Mouse (Mus musculus) MEL (cell line): Measurements from ENCODE around the gene Procr. TPM values are rescaled to one million over a fixed set of nuclear protein-coding genes. Genes with fewer than 3 reads are reported as not detected.

ENCODE experiments used
- DNase-seq: peaks from one replicate; pipeline ENCODE4 v3.0.0; 2011; ENCODE audit warnings: low read depth, low spot score
- H3K27ac ChIP-seq: 2 replicates; pipeline ENCODE4 v1.5.1; 2012; ENCODE audit warnings: low read depth, mild to moderate bottlenecking, control low read depth, low read length, moderate library complexity; ENCODE audit not compliant: control insufficient read depth
- H3K27me3 ChIP-seq, 2 experiments: fragments of 150-350 bp in 1 of 2; sonication (generic) in 1 of 2; 2 replicates each; pipeline ENCODE4 v1.6.1; 2012; ENCODE audit warnings: low read length in 2 of 2, mild to moderate bottlenecking in 2 of 2, improper control_type of control experiment in 1 of 2, moderate library complexity in 1 of 2; ENCODE audit not compliant: insufficient read depth in 2 of 2, control insufficient read depth in 1 of 2
- H3K36me3 ChIP-seq, 2 experiments: 2 replicates each; pipeline ENCODE4 v1.6.1; 2012 to 2014; ENCODE audit warnings: low read length in 2 of 2, improper control_type of control experiment in 1 of 2, inconsistent platforms in 1 of 2, mild to moderate bottlenecking in 1 of 2; ENCODE audit not compliant: insufficient read depth in 2 of 2, control insufficient read depth in 1 of 2
- H3K4me1 ChIP-seq, 2 experiments: fragments of 150-350 bp in 1 of 2; sonication (generic) in 1 of 2; 2 replicates each; pipeline ENCODE4 v1.6.1; 2012; ENCODE audit warnings: low read length in 2 of 2, improper control_type of control experiment in 1 of 2, mild to moderate bottlenecking in 1 of 2; ENCODE audit not compliant: insufficient read depth in 2 of 2, control insufficient read depth in 1 of 2
- H3K4me3 ChIP-seq, 2 experiments: fragments of 150-350 bp in 1 of 2; sonication (generic) in 1 of 2; 2 replicates each; pipeline ENCODE4 v1.5.1; 2012; ENCODE audit warnings: low read depth in 2 of 2, low read length in 2 of 2, mild to moderate bottlenecking in 2 of 2, moderate library complexity in 2 of 2, control low read depth in 1 of 2, improper control_type of control experiment in 1 of 2; ENCODE audit not compliant: control insufficient read depth in 1 of 2, insufficient read depth in 1 of 2
- H3K79me2 ChIP-seq: 2 replicates; pipeline ENCODE4 v1.6.1; 2012; ENCODE audit warnings: mild to moderate bottlenecking, low read length, moderate library complexity; ENCODE audit not compliant: control insufficient read depth, poor library complexity, insufficient read depth
- H3K9ac ChIP-seq: 2 replicates; pipeline ENCODE4 v1.6.1; 2012; ENCODE audit warnings: low read depth, mild to moderate bottlenecking, control low read depth, low read length, moderate library complexity; ENCODE audit not compliant: control insufficient read depth, poor library complexity, severe bottlenecking
- H3K9me3 ChIP-seq: fragments of 150-350 bp; sonication (generic); replicated peaks from 2 replicates; pipeline ENCODE4 v1.6.1; 2012; ENCODE audit warnings: mild to moderate bottlenecking, low read length, improper control_type of control experiment, moderate library complexity; ENCODE audit not compliant: insufficient read depth
- CHD1 ChIP-seq: IDR thresholded peaks from 2 replicates; pipeline ENCODE4 v1.6.1; 2012; ENCODE audit warnings: low read depth, mild to moderate bottlenecking, inconsistent platforms, low read length, improper control_type of control experiment
- E2F4 ChIP-seq: IDR thresholded peaks from 2 replicates; pipeline ENCODE4 v1.6.1; 2011; ENCODE audit warnings: low read depth, low read length, improper control_type of control experiment, borderline replicate concordance
- ELF1 ChIP-seq: IDR thresholded peaks from 2 replicates; pipeline ENCODE4 v1.6.1; 2014; ENCODE audit warnings: low read depth, mild to moderate bottlenecking, inconsistent platforms, low read length, improper control_type of control experiment, moderate library complexity
- EP300 ChIP-seq, 2 experiments: IDR thresholded peaks; 2 replicates each; pipeline ENCODE4 v1.6.1; 2011; ENCODE audit warnings: improper control_type of control experiment in 2 of 2, low read length in 2 of 2, low read depth in 1 of 2, mild to moderate bottlenecking in 1 of 2
- ETS1 ChIP-seq: IDR thresholded peaks from 2 replicates; pipeline ENCODE4 v1.6.1; 2012; ENCODE audit warnings: low read depth, mild to moderate bottlenecking, inconsistent platforms, low read length, improper control_type of control experiment, moderate library complexity
- KAT2A ChIP-seq: conservative IDR thresholded peaks from 2 replicates; pipeline ENCODE4 v1.6.1; 2012; ENCODE audit warnings: low read depth, low read length, improper control_type of control experiment, inconsistent platforms
- MAX ChIP-seq: IDR thresholded peaks from 2 replicates; pipeline ENCODE4 v1.6.1; 2011; ENCODE audit warnings: low read length, improper control_type of control experiment
- MAZ ChIP-seq: IDR thresholded peaks from 2 replicates; pipeline ENCODE4 v1.6.1; 2012; ENCODE audit warnings: low read depth, mild to moderate bottlenecking, inconsistent platforms, low read length, improper control_type of control experiment
- MEF2A ChIP-seq: IDR thresholded peaks from 2 replicates; pipeline ENCODE4 v1.6.1; 2014; ENCODE audit warnings: low read depth, mild to moderate bottlenecking, inconsistent platforms, low read length, improper control_type of control experiment; ENCODE audit not compliant: poor library complexity, insufficient replicate concordance, severe bottlenecking; ENCODE audit errors: extremely low read depth
- MYB ChIP-seq: IDR thresholded peaks from 2 replicates; pipeline ENCODE4 v1.6.1; 2011; ENCODE audit warnings: mild to moderate bottlenecking, low read depth, low read length, improper control_type of control experiment
- NRF1 ChIP-seq: IDR thresholded peaks from 2 replicates; pipeline ENCODE4 v1.6.1; 2014; ENCODE audit warnings: low read depth, mild to moderate bottlenecking, inconsistent platforms, low read length, improper control_type of control experiment, moderate library complexity; ENCODE audit not compliant: poor library complexity, insufficient read depth, severe bottlenecking
- POLR2A ChIP-seq, 2 experiments: IDR thresholded peaks; 2 replicates each; pipeline ENCODE4 v1.6.1; 2011 to 2012; ENCODE audit warnings: low read length in 2 of 2, mild to moderate bottlenecking in 2 of 2, control low read depth in 1 of 2, improper control_type of control experiment in 1 of 2, low read depth in 1 of 2, moderate library complexity in 1 of 2; ENCODE audit not compliant: control insufficient read depth in 1 of 2, insufficient read depth in 1 of 2, poor library complexity in 1 of 2
- RAD21 ChIP-seq: IDR thresholded peaks from 2 replicates; pipeline ENCODE4 v1.6.1; 2011; ENCODE audit warnings: mild to moderate bottlenecking, low read depth, low read length, improper control_type of control experiment
- RCOR1 ChIP-seq: IDR thresholded peaks from 2 replicates; pipeline ENCODE4 v1.6.1; 2012; ENCODE audit warnings: low read depth, mild to moderate bottlenecking, inconsistent platforms, low read length, improper control_type of control experiment
- SIN3A ChIP-seq: IDR thresholded peaks from 2 replicates; pipeline ENCODE4 v1.6.1; 2012; ENCODE audit warnings: low read length, improper control_type of control experiment, inconsistent platforms
- TAL1 ChIP-seq: IDR thresholded peaks from 2 replicates; pipeline ENCODE4 v1.6.1; 2012; ENCODE audit warnings: mild to moderate bottlenecking, inconsistent platforms, low read length, moderate library complexity, mixed read lengths
- TBP ChIP-seq: IDR thresholded peaks from 2 replicates; pipeline ENCODE4 v1.8.0; 2011; ENCODE audit warnings: low read depth, low read length, improper control_type of control experiment
- USF1 ChIP-seq: IDR thresholded peaks from 2 replicates; pipeline ENCODE4 v1.6.1; 2014; ENCODE audit warnings: low read depth, mild to moderate bottlenecking, inconsistent platforms, low read length, improper control_type of control experiment, moderate library complexity
- ZKSCAN1 ChIP-seq: IDR thresholded peaks from 2 replicates; pipeline ENCODE4 v1.6.1; 2012; ENCODE audit warnings: low read depth, mild to moderate bottlenecking, inconsistent platforms, low read length, improper control_type of control experiment, moderate library complexity
- ZNF384 ChIP-seq: IDR thresholded peaks from 2 replicates; pipeline ENCODE4 v1.6.1; 2012; ENCODE audit warnings: low read depth, mild to moderate bottlenecking, inconsistent platforms, low read length, improper control_type of control experiment
- polyA plus RNA-seq, 2 experiments: library from polyadenylated mRNA; stranded (reverse) in 1 of 2; unstranded in 1 of 2; fragments of >175 nt in 1 of 2; fragments of >200 nt in 1 of 2; gene quantifications; 2 replicates each; pipeline versions ENCODE4 v1.2.1 to v1.2.4; 2012; ENCODE audit warnings: low replicate concordance in 2 of 2, low read depth in 1 of 2; ENCODE audit not compliant: insufficient read length in 2 of 2, insufficient read depth in 1 of 2, missing spikeins in 1 of 2
- total RNA-seq: library from RNA; depleted of rRNA; stranded (reverse); fragments of 300-350 nt; gene quantifications from 2 replicates; pipeline ENCODE4 v1.2.3, GENCODE M21; 2012

The Procr gene
- total and polyA plus RNA-seq, 3 experiments: 0.15 TPM; not detected in 2

DNA sequence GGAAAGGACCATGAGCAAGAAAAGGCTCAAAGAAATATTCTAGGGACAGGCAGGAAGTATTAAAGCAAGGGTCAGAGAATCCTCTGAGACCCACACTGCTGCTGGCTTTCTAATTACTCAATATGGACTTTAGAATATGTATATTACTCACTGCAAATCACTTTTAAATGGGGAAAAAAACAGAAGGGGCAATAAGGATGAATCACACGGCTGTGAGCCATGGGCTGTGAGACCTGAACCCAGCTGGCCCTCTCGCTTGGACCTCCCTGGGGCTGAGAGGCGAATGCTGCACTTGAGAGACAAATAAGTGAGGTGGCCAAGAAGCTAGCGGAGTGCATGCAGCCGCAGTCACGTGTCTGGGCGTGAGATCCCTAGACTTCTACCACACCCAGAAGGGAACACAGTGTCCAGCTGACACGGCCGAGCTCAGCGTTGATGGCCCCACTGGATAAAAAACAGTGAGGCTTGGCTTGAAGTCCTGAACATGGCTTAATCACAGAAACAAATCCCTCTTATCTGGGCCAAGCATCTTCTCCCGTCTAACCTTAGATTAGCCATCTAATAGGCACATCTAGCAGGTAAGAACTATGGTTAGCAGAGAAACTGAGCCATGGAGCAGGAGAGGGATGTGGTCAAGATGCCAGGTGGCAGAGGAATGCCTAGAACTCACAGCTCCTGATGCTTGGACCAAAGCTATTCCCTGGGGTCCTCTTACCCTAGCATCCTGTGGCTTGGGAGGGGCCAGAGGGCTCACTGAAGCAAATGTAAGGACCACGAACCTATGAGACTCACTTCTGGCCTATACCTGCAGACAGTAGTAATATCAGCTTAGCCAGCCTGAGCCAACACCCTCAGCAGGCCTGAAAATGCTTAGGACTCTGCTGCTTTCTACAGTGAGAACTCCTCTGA is 33.6 kb upstream of the Procr start:
- Histone ChIP-seq H3K9ac (no peak overlapping the region), H3K27me3 (no peaks in the 10 kb centered on the region), H3K9me3 (no peaks in the 10 kb centered on the region), H3K27ac (no peak overlapping the region), H3K4me1 (no peaks in the 10 kb centered on the region), H3K79me2 (no peaks in the 10 kb centered on the region), H3K4me3 (no peak overlapping the region), H3K36me3 (peaks cover 0 to 3% of the 10 kb centered on the region in 2 experiments; a peak in 1 of 4 replicates)
- DNase-seq: no peak
- TF ChIP-seq POLR2A (IDR thresholded peaks at IDR 0.05; ENCODE audit: control insufficient read depth in 1 of 2, insufficient read depth in 1 of 2, low read depth in 1 of 2, low read length in 2 of 2, poor library complexity in 1 of 2) (no peak), MAZ (no peak)

DNA sequence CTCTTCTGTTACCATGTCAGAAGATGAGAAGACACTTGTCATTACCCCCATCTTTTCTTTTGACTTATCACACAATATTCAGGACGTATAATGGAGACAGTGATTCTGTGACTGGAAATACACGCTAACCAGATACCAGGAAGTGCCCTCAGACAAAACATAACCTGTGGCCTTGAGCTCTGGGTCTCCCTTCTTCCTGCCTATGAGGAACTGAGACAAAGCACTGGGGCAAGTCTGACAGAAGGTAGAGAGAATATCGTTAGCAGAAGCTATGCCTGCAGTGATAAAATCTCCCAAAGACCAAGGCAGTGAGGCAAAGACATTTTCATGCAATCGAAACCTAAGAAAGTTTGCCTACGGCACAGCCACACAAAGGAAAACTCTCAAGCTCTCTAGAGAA is 30.3 kb upstream of the Procr start:
- H3K4me1 ChIP-seq: no peaks in the 10 kb centered on the region
- H3K27me3 ChIP-seq: no peaks in the 10 kb centered on the region
- TF ChIP-seq POLR2A (IDR thresholded peaks at IDR 0.05; ENCODE audit: control insufficient read depth in 1 of 2, insufficient read depth in 1 of 2, low read depth in 1 of 2, low read length in 2 of 2, poor library complexity in 1 of 2): no peak
- TF ChIP-seq E2F4: no peak
- TF ChIP-seq MEF2A: no peak
- TF ChIP-seq SIN3A: no peak
- TF ChIP-seq RAD21: no peak
- no peak for TF ChIP-seq TBP
- no peak for TF ChIP-seq MAX
- TF ChIP-seq ETS1: no peak
- no peak for TF ChIP-seq USF1
- TF ChIP-seq ELF1: no peak
- TF ChIP-seq EP300 (IDR thresholded peaks at IDR 0.05; ENCODE audit: low read depth in 1 of 2, low read length in 2 of 2): no peak
- no peak for TF ChIP-seq MYB
- no peak for TF ChIP-seq ZKSCAN1
- TF ChIP-seq TAL1: no peak
- no peak for TF ChIP-seq NRF1
- TF ChIP-seq KAT2A: no peak
- TF ChIP-seq ZNF384: no peak
- no peak for TF ChIP-seq RCOR1
- no peak for TF ChIP-seq CHD1
- H3K9ac ChIP-seq: no peak overlapping the region
- no peaks in the 10 kb centered on the region for H3K79me2 ChIP-seq
- H3K27ac ChIP-seq: no peak overlapping the region
- no peak for DNase-seq
- H3K4me3 ChIP-seq: no peak overlapping the region
- peaks cover 0 to 3% of the 10 kb centered on the region in 2 experiments; a peak in 1 of 4 replicates for H3K36me3 ChIP-seq
- no peaks in the 10 kb centered on the region for H3K9me3 ChIP-seq
